Mouse (Mus musculus): Measurements from ENCODE around the gene Cd79a. TPM values are rescaled to one million over a fixed set of nuclear protein-coding genes. Genes with fewer than 3 reads are reported as not detected.
A peak's percentile ranks its signal among the peaks of the same experiment; 100 is the strongest.

Gene Cd79a
- 0.35 and 0.38 TPM in 2 replicates for polyA plus RNA-seq (2015; fragmentation: Nextera tagmentation; extraction: Ambion mirVana)

DNA sequence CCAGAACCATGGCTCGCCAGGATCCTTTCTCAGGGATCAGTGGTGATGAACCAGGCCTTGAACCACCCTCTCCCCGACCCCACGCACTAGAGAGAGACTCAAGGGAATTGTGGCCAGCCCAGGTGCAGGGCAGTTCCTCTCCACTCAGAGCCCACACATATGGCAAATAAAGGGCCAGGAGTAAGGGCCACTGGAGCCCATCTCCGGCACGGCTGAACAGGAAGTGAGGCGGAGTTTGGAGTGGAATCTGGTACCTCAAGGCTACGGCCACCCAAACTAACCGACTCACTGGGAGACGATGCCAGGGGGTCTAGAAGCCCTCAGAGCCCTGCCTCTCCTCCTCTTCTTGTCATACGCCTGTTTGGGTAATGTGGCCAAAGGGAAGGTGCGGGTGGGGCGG lies at the start of gene Cd79a:
Cd79a (plus strand) TSS at position 158 of the 400 bp plus-strand sequence.
- H3K27me3 ChIP-seq = no peaks in the 10 kb centered on the region
- no peak within 1 kb of the TSS for H3K27ac ChIP-seq
- no peak for ATAC-seq (ENCODE audit: low FRiP score)
- no peak within 1 kb of the TSS for H3K9ac ChIP-seq
- H3K9me3 ChIP-seq = no peaks in the 10 kb centered on the region
- H3K4me2 ChIP-seq = no peak within 1 kb of the TSS
- H3K4me1 ChIP-seq (replicated peaks) = 0 out of 2 replicates have a peak, but pooled peaks cover 4% of the 10 kb centered on the region
- WGBS = 84% methylated on average over 12 of the region's 12 CpGs
- H3K4me3 ChIP-seq = no peak within 1 kb of the TSS
- H3K36me3 ChIP-seq = no peaks in the 10 kb centered on the region

DNA sequence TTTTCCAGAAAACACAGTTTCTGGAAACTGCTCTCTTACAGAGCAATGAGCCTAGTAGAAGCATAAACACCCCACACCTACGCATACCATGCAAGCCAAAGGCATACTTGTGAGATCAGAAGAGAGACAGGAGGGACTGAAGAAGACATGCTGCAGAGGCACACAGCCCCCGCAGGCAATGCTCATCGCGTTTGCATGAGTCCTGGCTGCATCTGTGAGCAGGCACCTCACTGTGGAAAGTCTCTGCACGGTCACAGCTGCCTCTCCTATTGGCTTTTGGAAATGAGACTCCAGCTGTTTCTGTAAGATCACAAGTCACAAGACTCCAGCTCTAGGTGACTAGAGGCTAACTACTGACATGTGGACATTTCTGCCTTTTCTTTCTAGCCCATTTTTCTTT lies 47.0 kb upstream of the Cd79a start:
- no peak overlapping the region for H3K4me3 ChIP-seq
- no peak for ATAC-seq (ENCODE audit: low FRiP score)
- H3K27ac ChIP-seq = no peak overlapping the region
- no peaks in the 10 kb centered on the region for H3K4me1 ChIP-seq (replicated peaks)
- no peak overlapping the region for H3K9ac ChIP-seq
- H3K27me3 ChIP-seq = no peaks in the 10 kb centered on the region
- H3K36me3 ChIP-seq = no peaks in the 10 kb centered on the region
- 19% methylated on average over 5 of the region's 5 CpGs for WGBS
- H3K4me2 ChIP-seq = no peak overlapping the region
- H3K9me3 ChIP-seq = no peaks in the 10 kb centered on the region

DNA sequence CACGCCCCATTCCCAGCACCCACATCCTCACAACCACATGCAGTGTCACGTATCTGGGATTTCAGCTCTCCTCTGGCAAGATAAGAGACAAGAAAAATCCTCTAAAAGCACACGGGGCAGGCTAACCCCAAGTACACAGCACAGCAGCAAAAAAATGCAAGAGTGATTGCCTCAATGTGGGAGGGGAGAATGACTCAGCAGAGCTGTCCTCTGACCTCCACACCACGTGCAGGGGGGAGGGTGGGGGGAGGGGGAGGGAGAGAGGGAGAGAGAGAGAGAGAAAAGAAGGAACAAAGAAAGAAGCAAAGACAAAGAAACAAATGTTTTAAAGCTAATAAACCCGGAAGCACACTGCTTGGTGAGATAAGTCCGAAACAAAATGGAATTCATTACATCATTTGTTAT lies 46.3 kb upstream of the Cd79a start:
- Histone ChIP-seq H3K9me3 (no peaks in the 10 kb centered on the region), H3K27ac (no peak overlapping the region), H3K4me3 (no peak overlapping the region), H3K36me3 (no peaks in the 10 kb centered on the region), H3K4me1 (replicated peaks) (no peaks in the 10 kb centered on the region), H3K4me2 (no peak overlapping the region), H3K9ac (no peak overlapping the region), H3K27me3 (no peaks in the 10 kb centered on the region)
- WGBS = 39% methylated on average over 6 of the region's 6 CpGs
- no peak for ATAC-seq (ENCODE audit: low FRiP score)

DNA sequence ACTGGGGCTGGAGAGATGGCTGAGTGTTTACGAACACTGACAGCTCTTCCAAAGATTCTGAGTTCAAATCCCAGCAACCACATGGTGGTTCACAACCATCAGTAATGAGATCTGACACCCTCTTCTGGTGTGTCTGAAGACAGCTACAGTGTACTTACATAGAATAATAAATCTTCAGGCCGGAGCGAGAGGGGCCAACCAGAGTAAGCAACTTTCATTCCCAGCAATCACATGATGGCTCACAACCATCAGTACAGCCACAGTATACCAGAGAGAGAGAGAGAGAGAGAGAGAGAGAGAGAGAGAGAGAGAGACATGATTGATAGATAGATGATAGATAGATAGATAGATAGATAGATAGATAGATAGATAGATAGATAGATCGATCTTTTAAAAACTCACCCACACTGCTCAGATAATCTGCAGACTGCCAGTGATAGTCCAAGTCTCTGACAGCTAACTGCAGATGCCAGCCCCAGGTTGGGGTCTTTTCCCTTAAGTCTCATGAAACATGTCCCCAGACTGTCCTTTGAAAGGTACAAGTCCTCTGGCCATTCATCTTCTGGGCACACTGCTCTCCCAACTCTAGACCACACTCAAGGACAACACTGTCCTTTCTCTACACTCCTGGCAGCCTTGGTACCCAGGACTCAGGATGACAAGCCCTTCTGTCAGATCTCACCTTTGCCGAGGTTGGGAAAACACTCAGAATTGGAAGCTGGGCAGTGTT lies 45.4 kb upstream of the Cd79a start:
- H3K27me3 ChIP-seq = no peaks in the 10 kb centered on the region
- H3K4me1 ChIP-seq (replicated peaks) = no peaks in the 10 kb centered on the region
- H3K27ac ChIP-seq = no peak overlapping the region
- ATAC-seq (ENCODE audit: low FRiP score) = no peak
- H3K36me3 ChIP-seq = no peaks in the 10 kb centered on the region
- WGBS = 87% methylated on average over 5 of the region's 5 CpGs
- no peak overlapping the region for H3K9ac ChIP-seq
- H3K9me3 ChIP-seq = no peaks in the 10 kb centered on the region
- no peak overlapping the region for H3K4me3 ChIP-seq
- no peak overlapping the region for H3K4me2 ChIP-seq

DNA sequence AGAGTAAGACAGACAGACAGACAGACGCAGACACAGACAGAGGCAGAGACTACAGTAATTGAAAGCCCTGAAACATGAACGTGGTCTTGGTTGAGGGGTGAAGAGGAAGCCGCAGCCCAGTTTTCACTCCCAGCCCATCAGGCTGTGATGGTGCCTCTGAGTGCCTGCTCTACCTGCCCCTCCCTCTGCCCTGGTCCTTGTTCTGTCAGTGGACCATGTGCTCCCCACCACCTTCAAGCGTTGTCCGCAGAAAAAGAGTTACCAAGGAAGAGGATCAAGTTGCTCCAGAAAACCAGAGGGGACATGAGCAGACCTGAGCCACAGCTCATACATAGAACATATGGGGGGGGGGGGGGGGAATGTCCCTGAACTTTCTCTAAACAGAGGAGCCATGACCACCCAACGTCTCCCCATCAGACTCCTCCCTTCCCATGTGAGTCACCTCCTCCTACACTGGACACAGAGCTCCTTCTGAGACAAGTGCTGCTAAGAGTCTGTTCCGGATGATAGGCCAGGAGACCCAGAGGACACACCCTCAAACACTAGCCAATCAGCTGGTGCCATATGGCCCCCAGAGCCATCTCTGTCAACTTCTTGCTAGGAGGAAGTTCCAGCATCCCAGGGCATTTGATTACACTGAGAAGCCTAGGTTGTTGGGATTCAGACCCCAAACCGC lies 44.5 kb upstream of the Cd79a start:
- no peak for ATAC-seq (ENCODE audit: low FRiP score)
- Histone ChIP-seq H3K4me2 (no peak overlapping the region), H3K27me3 (no peaks in the 10 kb centered on the region), H3K4me1 (replicated peaks) (no peaks in the 10 kb centered on the region), H3K9me3 (no peaks in the 10 kb centered on the region), H3K36me3 (no peaks in the 10 kb centered on the region), H3K27ac (no peak overlapping the region), H3K4me3 (no peak overlapping the region), H3K9ac (no peak overlapping the region)
- WGBS = 90% methylated on average over 8 of the region's 8 CpGs

DNA sequence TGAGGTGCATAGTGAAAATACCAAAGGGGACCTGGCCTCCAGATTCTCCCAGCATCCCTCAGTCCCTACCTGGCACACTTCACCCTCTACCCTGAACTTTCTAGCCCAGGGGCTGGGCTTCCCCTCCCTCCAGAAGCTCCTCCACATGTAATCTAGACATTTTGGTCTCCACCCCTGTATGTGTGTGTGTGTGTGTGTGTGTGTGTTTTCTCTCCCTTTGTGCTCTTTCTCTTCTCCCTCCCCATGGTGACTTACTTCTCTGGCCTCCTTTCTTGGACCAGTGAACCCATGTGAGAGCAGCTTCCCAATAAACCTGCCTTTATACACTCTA lies 44.0 kb upstream of the Cd79a start:
- Histone ChIP-seq H3K4me1 (replicated peaks) (no peaks in the 10 kb centered on the region), H3K27me3 (no peaks in the 10 kb centered on the region), H3K4me2 (no peak overlapping the region), H3K9me3 (no peaks in the 10 kb centered on the region), H3K27ac (no peak overlapping the region), H3K36me3 (no peaks in the 10 kb centered on the region), H3K4me3 (no peak overlapping the region), H3K9ac (no peak overlapping the region)
- no peak for ATAC-seq (ENCODE audit: low FRiP score)

DNA sequence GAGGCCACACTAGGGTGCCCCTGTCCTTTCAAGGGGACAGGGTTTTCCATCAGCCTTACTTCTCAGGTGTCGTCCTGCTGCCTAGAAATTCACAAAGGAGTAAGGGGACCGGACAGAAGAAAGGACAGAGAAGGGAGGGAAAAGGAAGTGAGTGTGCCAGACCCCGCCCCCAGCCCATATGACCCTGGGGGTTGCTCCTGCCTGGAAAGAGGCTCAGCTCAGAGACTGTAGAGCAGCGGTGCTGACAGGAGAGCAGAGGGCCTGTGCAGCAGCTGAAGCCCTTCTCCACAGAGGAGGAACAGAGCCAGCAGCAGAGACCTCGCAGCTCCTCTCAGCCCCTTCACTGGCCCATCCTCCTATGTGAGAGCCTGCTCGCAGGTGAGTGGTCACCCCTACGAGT lies 43.5 kb upstream of the Cd79a start:
- no peaks in the 10 kb centered on the region for H3K9me3 ChIP-seq
- H3K4me2 ChIP-seq = no peak overlapping the region
- H3K9ac ChIP-seq = no peak overlapping the region
- 46% methylated on average over 7 of the region's 7 CpGs for WGBS
- no peaks in the 10 kb centered on the region for H3K36me3 ChIP-seq
- no peaks in the 10 kb centered on the region for H3K4me1 ChIP-seq (replicated peaks)
- no peaks in the 10 kb centered on the region for H3K27me3 ChIP-seq
- no peak overlapping the region for H3K27ac ChIP-seq
- no peak for ATAC-seq (ENCODE audit: low FRiP score)
- H3K4me3 ChIP-seq = no peak overlapping the region

DNA sequence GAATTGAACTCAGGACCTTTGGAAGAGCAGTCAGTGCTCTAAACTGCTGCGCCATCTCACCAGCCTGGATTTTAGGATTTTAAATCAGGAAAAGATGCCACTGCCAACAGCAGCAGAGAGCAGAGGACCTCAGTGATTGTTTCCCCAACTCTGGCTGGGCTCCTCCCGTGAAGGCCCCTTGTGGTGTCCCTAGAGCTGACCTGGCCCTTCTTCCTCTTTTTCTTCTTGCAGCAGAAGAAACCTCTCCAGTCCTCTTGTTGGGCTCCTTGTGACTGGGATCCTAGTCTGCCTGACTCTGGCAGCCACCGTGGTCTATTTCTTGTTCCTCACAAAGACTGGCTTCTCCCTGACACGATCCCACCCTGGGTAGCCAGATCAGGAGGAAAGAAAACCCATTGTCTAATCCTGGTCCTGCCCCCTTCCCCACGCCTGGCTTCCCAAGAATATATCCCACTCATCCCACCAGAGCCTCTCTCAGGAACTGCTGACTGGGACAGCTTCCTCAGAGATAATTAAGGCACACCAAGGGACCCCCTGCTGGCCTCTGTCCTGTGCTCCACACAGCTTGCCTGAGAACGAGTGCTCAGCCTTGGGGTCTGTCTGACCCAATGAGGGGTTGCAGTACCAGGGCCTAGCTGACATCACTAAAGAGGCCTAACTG lies 40.6 kb upstream of the Cd79a start:
- no peaks in the 10 kb centered on the region for H3K4me1 ChIP-seq (replicated peaks)
- ATAC-seq (ENCODE audit: low FRiP score) = no peak
- no peaks in the 10 kb centered on the region for H3K36me3 ChIP-seq
- H3K4me3 ChIP-seq = no peak overlapping the region
- H3K9ac ChIP-seq = no peak overlapping the region
- no peaks in the 10 kb centered on the region for H3K27me3 ChIP-seq
- no peak overlapping the region for H3K4me2 ChIP-seq
- WGBS = 34% methylated on average over 6 of the region's 6 CpGs
- no peaks in the 10 kb centered on the region for H3K9me3 ChIP-seq
- no peak overlapping the region for H3K27ac ChIP-seq

DNA sequence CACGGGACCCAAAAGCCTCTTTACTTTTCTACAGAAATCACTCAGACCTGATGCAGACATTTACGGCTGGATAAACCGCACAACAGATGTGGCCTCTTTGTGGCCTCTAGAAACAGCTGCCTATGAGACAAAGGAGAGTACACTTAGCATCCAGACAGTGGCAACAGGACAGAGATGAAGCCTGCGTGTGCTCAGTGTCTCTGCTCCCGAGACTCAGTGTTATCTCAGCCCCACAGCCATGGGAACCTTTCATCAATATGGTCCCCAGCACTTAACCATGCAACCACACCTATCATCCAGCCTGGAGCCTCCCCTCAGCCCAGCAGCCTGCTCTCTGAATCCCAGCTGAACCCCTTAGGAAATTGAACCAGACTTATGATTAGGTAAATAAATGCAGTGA lies 37.9 kb upstream of the Cd79a start:
- Histone ChIP-seq H3K27me3 (no peaks in the 10 kb centered on the region), H3K4me2 (no peak overlapping the region), H3K36me3 (no peaks in the 10 kb centered on the region), H3K27ac (no peak overlapping the region), H3K4me1 (replicated peaks) (no peaks in the 10 kb centered on the region), H3K9me3 (no peaks in the 10 kb centered on the region), H3K4me3 (no peak overlapping the region), H3K9ac (no peak overlapping the region)
- no peak for ATAC-seq (ENCODE audit: low FRiP score)
- 73% methylated on average over 5 of the region's 5 CpGs for WGBS

DNA sequence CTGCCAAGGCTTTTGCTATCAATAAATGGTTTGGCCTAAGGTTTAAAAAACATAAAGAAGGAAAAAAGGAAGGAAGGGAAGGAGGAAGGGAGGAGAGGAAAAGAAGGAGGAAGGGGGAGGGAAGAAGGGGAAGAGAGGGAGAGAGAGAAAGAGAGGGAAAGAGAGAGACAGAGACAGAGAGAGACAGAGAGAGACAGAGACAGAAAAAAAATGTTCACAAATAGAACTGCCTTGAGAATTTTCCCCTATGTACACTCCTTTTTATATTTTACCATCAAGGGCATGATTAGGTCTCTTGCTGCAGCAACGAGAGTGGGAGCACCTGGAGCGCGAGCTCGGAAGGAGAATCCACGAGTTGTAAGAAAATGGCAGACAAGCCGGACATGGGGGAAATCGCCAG lies 35.3 kb upstream of the Cd79a start, which contains the start of gene Gm9844:
Gm9844 (plus strand) TSS at position 301 of the 400 bp plus-strand sequence.
- H3K4me1 ChIP-seq (replicated peaks) = no peaks in the 10 kb centered on the region
- H3K36me3 ChIP-seq = no peaks in the 10 kb centered on the region
- H3K9ac ChIP-seq = no peak within 1 kb of the TSS
- H3K4me2 ChIP-seq = no peak within 1 kb of the TSS
- no peak for ATAC-seq (ENCODE audit: low FRiP score)
- 0 out of 2 replicates have a peak, but pooled peaks cover 7% of the 10 kb centered on the region for H3K27me3 ChIP-seq
- no peaks in the 10 kb centered on the region for H3K9me3 ChIP-seq
- H3K27ac ChIP-seq = no peak within 1 kb of the TSS
- WGBS = 88% methylated on average over 7 of the region's 7 CpGs
- H3K4me3 ChIP-seq = no peak within 1 kb of the TSS

DNA sequence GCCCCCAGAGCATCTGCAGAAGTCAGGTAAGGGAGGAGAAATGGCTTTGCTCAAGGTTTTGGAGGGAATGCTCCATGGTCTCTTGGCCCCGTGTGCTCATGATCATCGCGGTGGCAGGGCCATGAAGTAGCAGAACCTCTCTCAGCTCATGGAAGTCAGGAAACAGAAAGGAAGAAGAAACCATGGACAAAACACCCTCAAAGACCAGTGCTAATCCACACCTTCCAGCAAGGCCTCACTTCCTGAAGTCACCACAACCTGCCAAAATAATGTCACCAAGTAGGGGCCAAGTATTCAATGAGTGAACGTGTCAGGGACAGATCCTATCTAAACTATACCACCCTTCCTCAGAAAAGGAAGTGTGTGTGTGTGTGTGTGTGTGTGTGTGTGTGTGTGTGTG lies 34.3 kb upstream of the Cd79a start:
- 85% methylated on average over 4 of the region's 4 CpGs for WGBS
- ATAC-seq (ENCODE audit: low FRiP score) = no peak
- 0 out of 2 replicates have a peak, but pooled peaks cover 7% of the 10 kb centered on the region for H3K27me3 ChIP-seq

DNA sequence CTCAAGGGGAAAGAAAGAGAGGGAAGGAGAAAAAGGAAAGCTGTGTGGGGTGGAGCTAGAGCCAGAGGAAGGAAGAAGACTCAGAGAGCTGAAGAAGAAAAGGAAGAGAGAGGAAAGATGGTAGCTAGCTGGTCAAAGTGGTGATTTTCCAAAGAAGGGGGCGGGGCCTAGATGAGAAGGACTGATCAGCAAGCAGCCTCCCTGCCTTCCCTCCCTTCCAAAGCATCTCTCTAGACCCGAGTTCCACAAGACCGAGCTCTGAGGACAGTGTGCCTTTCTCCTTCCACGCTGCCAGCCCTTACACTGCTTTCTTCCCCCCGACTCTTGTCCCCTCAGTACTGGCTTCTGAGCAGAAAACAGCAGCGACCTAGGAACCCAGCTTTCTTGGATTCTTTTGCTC lies 33.0 kb upstream of the Cd79a start:
- Histone ChIP-seq H3K27me3 (0 out of 2 replicates have a peak, but pooled peaks cover 7% of the 10 kb centered on the region), H3K4me2 (no peak overlapping the region), H3K4me3 (no peak overlapping the region), H3K36me3 (no peaks in the 10 kb centered on the region), H3K27ac (peak overlapping the region; percentile 23; the same call in 1 of the 2 replicates), H3K4me1 (replicated peaks) (no peaks in the 10 kb centered on the region), H3K9me3 (no peaks in the 10 kb centered on the region), H3K9ac (no peak overlapping the region)
- no peak for ATAC-seq (ENCODE audit: low FRiP score)
- WGBS = 22% methylated on average over 6 of the region's 6 CpGs

More for the DNA sequence above, 34.3 kb upstream of the Cd79a start:
- no peaks in the 10 kb centered on the region for H3K4me1 ChIP-seq (replicated peaks)
- no peak overlapping the region for H3K9ac ChIP-seq
- H3K36me3 ChIP-seq = no peaks in the 10 kb centered on the region
- H3K9me3 ChIP-seq = no peaks in the 10 kb centered on the region
- H3K4me2 ChIP-seq = no peak overlapping the region
- H3K4me3 ChIP-seq = no peak overlapping the region
- no peak overlapping the region for H3K27ac ChIP-seq

Measured in hindbrain, embryonic 13.5 days (tissue).